Mouse (Mus musculus): ENCODE data around the gene Pmm2. TPM values are rescaled to one million over a fixed set of nuclear protein-coding genes. Genes with fewer than 3 reads are reported as not detected.

Gene Pmm2
- polyA plus RNA-seq, 1 experiment = 55.4 TPM

DNA sequence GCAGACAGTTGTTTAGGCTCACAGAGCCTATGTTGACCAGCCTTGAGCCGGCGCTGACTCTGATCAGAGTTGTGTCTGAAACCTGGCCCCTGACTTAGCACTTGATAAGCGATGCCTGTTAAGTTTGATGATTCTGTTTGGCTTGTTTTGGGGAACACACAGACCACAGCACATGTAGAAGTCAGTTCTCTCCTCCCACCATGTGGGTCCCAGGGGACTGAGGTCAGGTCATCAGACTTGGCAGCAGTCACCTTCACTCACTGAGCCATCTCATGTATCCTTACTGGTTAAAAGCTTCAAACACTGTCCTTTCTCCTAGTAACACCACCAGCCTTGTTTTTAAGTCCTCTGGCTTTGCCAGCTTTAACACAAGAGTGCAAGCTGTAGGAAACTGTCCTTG, 12.5 kb downstream of the Pmm2 start:
- no peaks in the 10 kb centered on the region for H3K4me1 ChIP-seq (ENCODE audit: control insufficient read depth, insufficient read depth, low read length)
- no peak for TF ChIP-seq CTCF (IDR thresholded peaks at IDR 0.05; ENCODE audit: insufficient read depth, low read length)
- TF ChIP-seq POLR2A (IDR thresholded peaks at IDR 0.05; ENCODE audit: borderline replicate concordance, extremely low read depth, low read depth, low read length) = no peak
- no peak overlapping the region for H3K4me3 ChIP-seq (replicated peaks; ENCODE audit: extremely low read depth, low read depth, low read length)
- DNase-seq = no peak
- WGBS = 90% methylated on average over 3 of the region's 3 CpGs

DNA sequence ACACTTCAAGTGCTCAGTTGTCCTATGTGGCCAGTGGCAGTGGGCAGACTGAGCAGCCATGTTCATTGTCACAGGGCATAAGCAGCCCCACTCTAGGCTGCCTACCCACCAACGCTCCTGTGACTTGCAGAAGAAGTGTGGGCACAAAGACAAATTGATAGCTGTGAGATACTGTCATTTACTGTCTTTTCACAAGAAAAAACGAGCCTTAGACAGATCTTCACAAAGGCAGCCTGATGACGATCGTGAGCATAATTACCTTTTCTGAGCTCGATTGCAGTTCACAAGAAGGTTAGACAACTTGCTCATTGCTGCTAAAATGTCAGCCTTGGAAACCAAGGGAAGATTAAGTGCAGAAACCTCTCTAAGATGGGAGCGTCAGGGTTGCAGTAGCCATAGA, 17.6 kb downstream of the Pmm2 start:
- 84% methylated on average over 6 of the region's 6 CpGs for WGBS
- DNase-seq = no peak
- TF ChIP-seq CTCF (IDR thresholded peaks at IDR 0.05; ENCODE audit: insufficient read depth, low read length) (no peak), POLR2A (IDR thresholded peaks at IDR 0.05; ENCODE audit: borderline replicate concordance, extremely low read depth, low read depth, low read length) (no peak)
- Histone ChIP-seq H3K4me1 (ENCODE audit: control insufficient read depth, insufficient read depth, low read length) (no peaks in the 10 kb centered on the region), H3K4me3 (replicated peaks; ENCODE audit: extremely low read depth, low read depth, low read length) (no peak overlapping the region)

GRCm38 (mm10) chr16:8655599-8655998, 18.1 kb downstream of the Pmm2 start:
- no peaks in the 10 kb centered on the region for H3K4me1 ChIP-seq (ENCODE audit: control insufficient read depth, insufficient read depth, low read length)
- 70% methylated on average over 9 of the region's 9 CpGs for WGBS
- no peak for DNase-seq
- H3K4me3 ChIP-seq (replicated peaks; ENCODE audit: extremely low read depth, low read depth, low read length) = no peak overlapping the region
- TF ChIP-seq CTCF (IDR thresholded peaks at IDR 0.05; ENCODE audit: insufficient read depth, low read length) (0 out of 2 replicates have a peak, but pooled peaks have one; percentile 13), POLR2A (IDR thresholded peaks at IDR 0.05; ENCODE audit: borderline replicate concordance, extremely low read depth, low read depth, low read length) (no peak)

DNA sequence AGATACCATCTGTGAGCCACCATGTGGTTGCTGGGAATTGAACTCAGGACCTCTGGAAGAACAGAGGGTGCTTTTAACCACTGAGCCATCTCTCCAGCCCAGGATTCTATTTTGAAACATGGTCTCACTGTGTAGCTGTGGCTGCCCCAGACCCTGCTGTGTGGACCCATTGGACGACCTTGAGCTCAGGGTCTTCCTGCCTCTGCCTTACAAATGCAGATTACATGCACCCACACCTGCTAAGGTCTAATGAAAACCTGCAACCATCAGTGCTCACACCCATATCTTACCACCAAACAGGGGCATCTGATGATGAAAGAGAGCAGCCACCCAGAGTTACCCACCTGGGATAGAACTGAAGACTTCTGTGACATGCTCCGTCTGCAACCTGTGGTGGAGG, 18.8 kb downstream of the Pmm2 start:
- 74% methylated on average over 2 of the region's 2 CpGs for WGBS
- no peak for DNase-seq
- no peak for TF ChIP-seq CTCF (IDR thresholded peaks at IDR 0.05; ENCODE audit: insufficient read depth, low read length)
- TF ChIP-seq POLR2A (IDR thresholded peaks at IDR 0.05; ENCODE audit: borderline replicate concordance, extremely low read depth, low read depth, low read length) = no peak
- H3K4me1 ChIP-seq (ENCODE audit: control insufficient read depth, insufficient read depth, low read length) = no peaks in the 10 kb centered on the region
- no peak overlapping the region for H3K4me3 ChIP-seq (replicated peaks; ENCODE audit: extremely low read depth, low read depth, low read length)

GRCm38 (mm10) chr16:8658349-8658748, 20.9 kb downstream of the Pmm2 start:
- peaks cover 6% of the 10 kb centered on the region; the same call in 1 of the 2 replicates for H3K4me1 ChIP-seq (ENCODE audit: control insufficient read depth, insufficient read depth, low read length)
- whole genome bisulfite sequencing = 79% methylated on average over 4 of the region's 4 CpGs
- DNase-seq = no peak
- TF ChIP-seq POLR2A (IDR thresholded peaks at IDR 0.05; ENCODE audit: borderline replicate concordance, extremely low read depth, low read depth, low read length) = no peak
- TF ChIP-seq CTCF (IDR thresholded peaks at IDR 0.05; ENCODE audit: insufficient read depth, low read length) = no peak
- H3K4me3 ChIP-seq (replicated peaks; ENCODE audit: extremely low read depth, low read depth, low read length) = no peak overlapping the region

DNA sequence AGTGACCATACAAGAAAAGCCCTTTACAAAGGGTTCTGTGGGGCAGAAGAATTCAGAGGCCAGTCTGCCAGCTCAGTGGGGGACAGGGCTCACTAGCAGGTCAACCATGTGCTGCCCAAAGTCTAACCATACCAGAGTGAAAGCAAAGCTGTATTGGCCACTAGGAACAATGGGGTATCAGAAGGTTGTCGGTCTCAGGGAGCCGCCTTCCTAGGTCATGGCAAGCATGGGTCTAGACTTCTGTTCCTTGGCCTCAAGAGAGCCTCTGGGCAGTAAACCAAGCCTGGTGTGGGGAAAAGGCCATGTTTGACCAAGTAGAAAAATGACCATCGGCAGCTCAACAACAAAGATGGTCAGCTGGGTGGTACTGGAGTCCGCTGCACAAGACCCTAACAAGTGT, 21.3 kb downstream of the Pmm2 start:
- no peak for TF ChIP-seq POLR2A (IDR thresholded peaks at IDR 0.05; ENCODE audit: borderline replicate concordance, extremely low read depth, low read depth, low read length)
- no peak for TF ChIP-seq CTCF (IDR thresholded peaks at IDR 0.05; ENCODE audit: insufficient read depth, low read length)
- H3K4me3 ChIP-seq (replicated peaks; ENCODE audit: extremely low read depth, low read depth, low read length) = no peak overlapping the region
- peaks cover 7% of the 10 kb centered on the region; the same call in 1 of the 2 replicates for H3K4me1 ChIP-seq (ENCODE audit: control insufficient read depth, insufficient read depth, low read length)
- no peak for DNase-seq
- WGBS = 90% methylated on average over 4 of the region's 4 CpGs

GRCm38 (mm10) chr16:8663022-8663421, 25.5 kb downstream of the Pmm2 start:
- WGBS = 41% methylated on average over 2 of the region's 2 CpGs
- no peak for DNase-seq

GRCm38 (mm10) chr16:8663606-8664539, 26.4 kb downstream of the Pmm2 start:
- 73% methylated on average over 24 of the region's 24 CpGs for WGBS
- no peak for DNase-seq
- Histone ChIP-seq H3K4me1 (ENCODE audit: control insufficient read depth, insufficient read depth, low read length) (peaks cover 31% of the 10 kb centered on the region), H3K4me3 (replicated peaks; ENCODE audit: extremely low read depth, low read depth, low read length) (no peak overlapping the region)
- TF ChIP-seq POLR2A (IDR thresholded peaks at IDR 0.05; ENCODE audit: borderline replicate concordance, extremely low read depth, low read depth, low read length) (no peak), CTCF (IDR thresholded peaks at IDR 0.05; ENCODE audit: insufficient read depth, low read length) (no peak)

More at GRCm38 (mm10) chr16:8663022-8663421, 25.5 kb downstream of the Pmm2 start:
- Histone ChIP-seq H3K4me1 (ENCODE audit: control insufficient read depth, insufficient read depth, low read length) (peaks cover 30% of the 10 kb centered on the region), H3K4me3 (replicated peaks; ENCODE audit: extremely low read depth, low read depth, low read length) (no peak overlapping the region)
- TF ChIP-seq CTCF (IDR thresholded peaks at IDR 0.05; ENCODE audit: insufficient read depth, low read length) (no peak), POLR2A (IDR thresholded peaks at IDR 0.05; ENCODE audit: borderline replicate concordance, extremely low read depth, low read depth, low read length) (no peak)

- H3K4me3 ChIP-seq (replicated peaks; ENCODE audit: extremely low read depth, low read depth, low read length) = no peak overlapping the region
- TF ChIP-seq CTCF (IDR thresholded peaks at IDR 0.05; ENCODE audit: insufficient read depth, low read length) (no peak), POLR2A (IDR thresholded peaks at IDR 0.05; ENCODE audit: borderline replicate concordance, extremely low read depth, low read depth, low read length) (no peak)
- DNase-seq = no peak
- peaks cover 39% of the 10 kb centered on the region for H3K4me1 ChIP-seq (ENCODE audit: control insufficient read depth, insufficient read depth, low read length)
- 53% methylated on average over 5 of the region's 5 CpGs for WGBS
Measured at GRCm38 (mm10) chr16:8665367-8665766, 27.9 kb downstream of the Pmm2 start.

DNA sequence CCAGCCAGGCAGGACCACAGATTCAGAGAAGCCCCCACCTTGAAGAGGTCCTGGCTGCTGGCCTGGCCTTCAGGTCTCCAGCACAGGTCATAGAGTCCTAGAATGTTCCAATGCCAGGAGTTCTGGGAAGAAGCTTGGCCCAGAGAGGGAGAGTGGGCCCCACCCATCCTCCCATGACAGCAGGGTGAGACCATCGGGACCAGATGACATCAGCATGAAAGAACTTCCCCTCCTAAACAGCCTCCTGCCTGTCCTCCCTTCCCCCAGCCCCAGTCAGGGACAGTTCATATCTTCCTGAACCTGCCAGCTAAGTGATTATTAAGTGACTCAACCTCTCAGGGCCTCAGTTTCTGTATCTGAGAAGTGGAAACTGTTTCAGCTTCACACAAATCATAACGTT, 29.0 kb downstream of the Pmm2 start:
- DNase-seq = no peak
- no peak overlapping the region for H3K4me3 ChIP-seq (replicated peaks; ENCODE audit: extremely low read depth, low read depth, low read length)
- WGBS = 13% methylated on average over 2 of the region's 2 CpGs
- peaks cover 45% of the 10 kb centered on the region for H3K4me1 ChIP-seq (ENCODE audit: control insufficient read depth, insufficient read depth, low read length)
- TF ChIP-seq CTCF (IDR thresholded peaks at IDR 0.05; ENCODE audit: insufficient read depth, low read length) (no peak), POLR2A (IDR thresholded peaks at IDR 0.05; ENCODE audit: borderline replicate concordance, extremely low read depth, low read depth, low read length) (no peak)

All from lung, adult 2 months (tissue).